Mouse (Mus musculus): ENCODE measurements around the gene Gm42372.

GRCm38 (mm10) chr7:16949908-16950841, 32.7 kb upstream of the Gm42372 start:
- TF ChIP-seq POLR2A (IDR thresholded peaks at IDR 0.05; ENCODE audit: borderline replicate concordance, low read depth, low read length): no peak
- peak; percentile 93 for TF ChIP-seq CTCF (IDR thresholded peaks at IDR 0.05; ENCODE audit: low read depth, low read length)
